Mouse (Mus musculus): Measurements from ENCODE around the gene Gm8251.
"Not testable (repeated sequence)": the region's sequence is repeated elsewhere in the genome, so short reads cannot be mapped to it uniquely, and the experiment has no call there.

Gm8251 gene

DNA sequence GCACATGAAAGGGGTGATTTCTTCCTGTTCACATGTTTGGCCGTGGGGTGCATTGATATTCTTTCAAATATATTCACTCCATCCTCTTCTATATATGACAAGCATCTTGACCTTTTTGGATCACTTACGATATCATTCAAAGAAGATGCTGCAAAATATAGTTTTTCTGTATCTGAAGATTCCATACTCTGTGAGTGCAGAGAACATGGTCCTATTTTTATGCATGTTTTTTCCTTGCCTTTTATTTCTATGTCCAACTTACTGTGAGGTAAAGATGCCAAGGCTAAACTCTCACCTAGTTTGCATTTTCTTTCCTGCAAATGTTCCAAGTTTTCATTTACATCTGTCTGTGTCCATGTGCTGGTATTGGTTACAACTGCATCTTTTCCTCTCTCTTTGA, at the start of gene Gm8251:
TSS of gene Gm8251 (minus strand) at position 101 of the 400 bp plus-strand sequence.
- no peak for DNase-seq (ENCODE audit: low spot score in 2 of 2)

DNA sequence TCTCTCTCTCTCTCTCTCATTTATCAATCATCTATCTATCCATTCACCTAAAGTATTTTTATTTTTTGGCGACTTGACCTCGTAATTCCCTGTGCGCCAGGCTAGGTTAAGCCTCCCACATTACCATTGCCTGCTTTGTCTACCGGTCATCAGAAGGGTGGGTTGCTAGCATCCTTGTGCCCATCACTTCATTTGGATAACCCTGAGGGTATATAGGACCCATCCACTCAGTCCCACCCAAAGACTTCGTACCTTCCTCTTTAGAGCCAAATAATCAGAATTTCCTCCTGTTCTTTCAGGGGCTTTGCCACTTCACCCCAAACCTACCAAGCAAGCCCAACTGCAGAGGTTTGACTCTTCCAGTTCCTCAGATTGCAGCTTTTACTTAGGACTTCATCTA, 41.2 kb upstream of the Gm8251 start:
- DNase-seq (ENCODE audit: low spot score in 2 of 2), result no peak

DNA sequence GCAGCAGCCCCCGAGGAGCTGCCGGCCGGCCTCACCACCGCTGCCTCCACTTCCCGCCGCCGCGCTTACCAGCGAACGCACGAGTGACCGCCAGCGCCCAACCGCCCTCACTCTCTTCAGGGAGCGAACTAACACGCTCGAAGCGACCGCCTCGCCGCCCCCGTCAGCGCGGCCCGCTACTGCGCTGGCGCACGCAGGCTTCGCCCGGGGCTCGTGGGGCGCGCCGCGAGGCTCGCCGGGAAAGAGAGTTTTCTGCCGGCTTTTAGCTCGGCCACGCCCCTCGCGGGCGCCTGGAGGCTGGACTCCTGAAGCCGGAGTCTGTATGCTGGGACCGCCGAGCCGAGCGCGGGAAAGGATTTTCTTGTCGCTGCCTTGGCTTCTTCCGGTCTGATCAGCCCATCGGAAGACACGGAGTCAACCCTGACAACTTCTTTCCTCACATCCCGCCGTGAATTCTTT, 40.6 kb upstream of the Gm8251 start, which contains the start of gene Tex30:
TSS of gene Tex30 (minus strand) at position 183 of the 459 bp plus-strand sequence.
- peak; percentile 88 to 93 for DNase-seq (ENCODE audit: low spot score in 2 of 2)

DNA sequence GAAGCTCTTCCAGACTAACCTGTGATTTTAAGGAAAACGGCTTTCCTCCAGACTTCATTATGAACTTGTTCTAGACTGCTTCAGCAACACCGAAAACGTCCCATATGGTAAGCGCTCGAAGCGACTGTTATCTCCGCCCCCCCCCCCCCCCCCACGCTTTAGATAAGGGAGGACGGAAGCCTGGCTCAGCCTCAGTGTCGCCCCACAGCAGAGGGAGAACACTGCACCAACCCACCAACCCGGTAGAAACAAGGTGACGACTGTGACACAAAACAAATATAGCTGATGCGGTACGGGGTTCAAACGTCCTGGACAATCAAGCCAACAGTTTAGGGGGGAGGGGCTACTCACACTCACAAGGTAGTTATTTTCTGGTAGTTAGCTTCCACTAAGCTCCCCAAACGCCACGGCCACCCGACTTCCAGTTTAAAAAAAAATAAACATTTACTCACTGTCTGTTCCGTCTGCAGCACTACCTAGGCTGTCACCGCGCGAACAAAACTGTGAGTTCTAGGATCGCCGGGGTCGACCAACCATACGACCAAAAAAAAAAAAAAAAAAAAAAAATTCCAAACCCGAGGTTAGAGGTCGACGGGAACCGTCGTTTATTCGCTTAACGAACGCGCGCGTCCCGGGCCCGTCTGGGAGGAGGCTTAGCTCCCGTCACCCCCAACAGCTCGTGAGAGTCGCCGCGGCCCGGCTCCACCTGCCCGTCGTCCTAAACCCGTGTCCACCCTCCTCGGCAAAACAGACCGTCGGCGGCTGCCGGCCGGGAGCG, 39.9 kb upstream of the Gm8251 start:
- DNase-seq (ENCODE audit: low spot score in 2 of 2), result peak in 1 of 2 experiments; percentile 17

DNA sequence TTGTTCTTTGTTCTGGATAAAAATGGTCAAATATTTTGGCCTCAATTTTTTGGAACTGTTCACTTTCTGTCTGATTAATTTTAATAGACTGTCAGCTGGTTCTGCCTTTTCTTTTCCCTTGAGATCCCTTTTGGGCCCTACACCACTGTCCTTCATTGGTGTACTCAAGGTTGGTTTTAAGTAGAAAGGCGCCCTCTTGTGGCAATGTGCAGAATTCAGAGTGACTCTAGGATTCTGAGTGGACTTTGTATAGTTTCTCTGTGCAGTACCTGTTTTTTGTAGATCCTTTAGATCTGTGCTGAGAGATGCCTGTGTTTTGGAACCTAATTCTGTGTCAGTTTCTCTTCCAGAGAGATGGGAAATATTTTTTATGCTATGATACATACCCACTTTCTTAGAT, 2.9 kb upstream of the Gm8251 start:
- peak in 1 of 2 experiments; percentile 13 for DNase-seq (ENCODE audit: low spot score in 2 of 2)

DNA sequence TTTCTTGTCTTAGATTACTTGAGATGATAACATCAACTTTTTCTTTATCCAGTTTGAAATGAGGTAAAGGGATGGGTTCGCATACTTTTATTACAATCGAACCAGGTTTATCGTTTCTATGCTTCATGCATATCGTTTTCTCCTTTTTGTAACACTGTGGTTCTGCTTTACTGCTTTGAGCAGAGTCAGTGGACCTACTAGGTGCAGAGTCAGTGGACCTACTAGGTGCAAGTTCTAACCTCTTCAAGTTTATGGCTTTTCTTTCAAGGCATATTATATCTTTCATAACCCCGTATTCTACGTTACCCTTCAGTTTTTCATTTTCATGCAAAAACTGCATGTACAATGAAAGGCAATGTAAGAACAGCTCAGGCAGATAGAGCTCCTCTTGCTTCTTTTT, 1.7 kb upstream of the Gm8251 start:
- DNase-seq (ENCODE audit: low spot score in 2 of 2), result no peak

DNA sequence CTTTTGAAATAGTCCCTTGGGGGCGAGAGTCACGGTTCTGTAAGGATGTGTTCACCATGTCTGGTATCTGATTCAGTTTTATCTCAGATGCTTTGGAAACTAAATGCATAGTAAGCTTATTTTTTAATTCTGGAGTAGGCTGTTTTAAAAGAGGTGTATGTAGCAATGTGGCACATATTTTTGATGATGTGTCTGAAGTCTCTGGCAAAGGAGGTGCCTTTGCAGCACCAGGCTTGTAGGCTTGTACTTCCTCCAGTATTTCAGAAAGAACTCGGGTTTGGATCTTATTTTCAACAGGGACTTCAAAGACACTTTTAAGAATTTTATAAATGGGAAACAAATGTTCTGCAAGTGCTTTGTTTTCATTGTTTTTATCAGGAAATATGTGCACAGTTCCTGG, 3.9 kb downstream of the Gm8251 start:
- DNase-seq (ENCODE audit: low spot score in 2 of 2), result no peak

DNA sequence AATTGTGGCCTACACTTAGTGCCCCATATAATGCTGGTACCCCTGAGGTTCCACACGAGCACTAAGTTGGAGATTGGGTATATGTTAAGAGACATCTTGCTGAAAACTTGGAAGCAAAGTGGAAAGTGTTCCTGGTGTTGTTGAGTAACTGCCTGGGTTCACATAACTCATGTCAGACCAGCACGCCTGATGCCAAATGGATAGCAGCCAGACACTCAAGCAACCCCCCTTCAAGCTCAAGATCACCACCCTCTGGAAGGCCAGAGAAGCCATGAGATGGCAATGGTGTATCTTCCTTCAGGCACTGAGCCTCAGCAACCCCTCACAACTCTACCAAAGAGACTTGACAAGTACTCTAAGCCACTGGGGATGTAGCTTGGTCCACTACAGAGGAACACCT, 15.2 kb downstream of the Gm8251 start:
- no peak for DNase-seq (ENCODE audit: low spot score in 2 of 2)

DNA sequence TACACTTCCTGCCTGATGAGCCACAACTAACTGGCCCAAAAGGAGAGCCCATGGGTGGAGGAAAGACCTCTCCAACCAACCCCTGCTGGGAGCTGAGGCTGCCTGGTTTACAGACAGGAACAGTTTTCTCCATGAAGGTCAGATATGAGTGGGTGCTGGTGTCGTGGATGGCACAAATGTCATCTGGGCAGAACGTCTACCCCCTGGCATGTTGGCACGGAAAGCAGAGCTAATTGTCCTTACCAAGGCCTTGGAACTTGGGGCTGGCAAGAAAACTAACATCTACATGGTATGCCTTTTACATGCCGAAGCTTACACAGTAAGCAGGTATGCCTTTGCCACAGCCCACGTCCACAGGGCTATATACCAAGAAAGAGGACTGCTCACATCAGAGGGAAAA, 16.0 kb downstream of the Gm8251 start:
- not testable (repeated sequence) for DNase-seq (ENCODE audit: low spot score in 2 of 2)

DNA sequence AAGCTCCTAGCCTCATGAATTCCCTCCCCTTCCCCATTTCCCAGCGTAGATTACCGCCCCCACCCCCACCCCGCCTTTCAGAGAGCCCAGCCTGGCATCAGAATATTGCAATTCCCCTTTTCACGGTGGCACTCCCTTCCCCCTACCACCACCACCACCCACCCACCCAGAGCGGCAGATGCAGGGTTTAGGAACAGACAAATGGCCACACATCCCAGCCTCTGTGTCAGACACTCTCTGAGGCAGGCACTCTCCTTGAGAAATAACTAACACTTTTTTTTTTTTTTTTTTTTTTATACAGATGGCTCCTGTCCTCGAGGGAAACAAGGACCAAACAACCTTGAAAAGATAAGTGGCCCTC, 19.2 kb downstream of the Gm8251 start:
- DNase-seq (ENCODE audit: low spot score in 2 of 2), result no peak

DNA sequence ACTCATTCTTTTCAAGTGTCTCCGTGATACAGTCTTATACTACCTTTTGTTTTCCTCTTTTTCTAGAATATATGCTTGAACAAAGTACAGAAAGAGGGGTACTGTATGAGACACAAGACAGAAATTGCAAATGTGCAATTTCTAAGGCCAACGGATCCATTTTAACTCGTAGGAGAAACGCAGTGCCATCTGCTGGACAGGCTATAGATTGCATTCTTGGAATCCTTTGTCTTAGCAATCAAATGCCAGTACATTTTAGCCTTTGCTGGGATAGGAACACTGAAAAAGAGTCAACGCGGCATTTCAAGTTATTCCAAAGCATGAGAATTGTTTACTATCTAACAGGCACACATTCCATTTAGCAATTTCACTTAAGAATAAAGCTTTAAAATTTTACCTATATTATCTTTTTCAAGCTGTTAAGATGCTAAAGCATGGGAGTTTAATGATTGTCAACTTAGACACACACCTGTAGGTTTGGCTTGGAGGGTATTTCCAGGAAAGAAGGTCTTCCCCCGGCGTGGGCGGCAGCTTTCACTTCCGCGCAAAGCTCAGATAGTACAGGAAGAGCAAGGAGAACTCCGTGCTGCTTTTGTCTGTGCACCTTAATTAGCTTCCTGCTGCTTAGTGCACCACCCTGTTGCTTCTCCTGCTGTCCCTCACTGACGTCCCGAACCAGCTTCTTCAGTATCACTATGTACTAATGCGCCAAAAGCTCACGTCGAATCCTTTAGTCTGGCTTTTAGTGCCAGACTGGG, 19.8 kb downstream of the Gm8251 start:
- peak in 1 of 2 experiments; percentile 59 for DNase-seq (ENCODE audit: low spot score in 2 of 2)

DNA sequence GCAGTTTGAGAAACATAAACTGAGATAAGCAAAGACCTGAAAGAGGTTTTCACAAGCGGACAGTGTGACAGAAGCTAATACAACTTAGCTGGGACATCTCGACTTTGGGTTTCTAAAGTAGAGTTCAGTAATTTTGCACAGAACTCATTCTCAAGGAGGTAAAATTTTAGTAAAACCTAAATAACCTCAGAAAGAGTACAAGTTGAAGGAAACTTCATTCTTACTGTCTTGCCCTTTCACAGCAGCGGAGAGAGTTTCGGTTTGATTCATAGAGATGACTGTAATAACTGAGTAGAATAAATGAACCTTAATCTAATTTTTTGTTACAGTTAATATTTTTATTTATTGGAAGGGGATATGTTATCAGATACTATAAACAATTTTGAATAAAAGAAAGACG, 28.8 kb downstream of the Gm8251 start:
- no peak for DNase-seq (ENCODE audit: low spot score in 2 of 2)

DNA sequence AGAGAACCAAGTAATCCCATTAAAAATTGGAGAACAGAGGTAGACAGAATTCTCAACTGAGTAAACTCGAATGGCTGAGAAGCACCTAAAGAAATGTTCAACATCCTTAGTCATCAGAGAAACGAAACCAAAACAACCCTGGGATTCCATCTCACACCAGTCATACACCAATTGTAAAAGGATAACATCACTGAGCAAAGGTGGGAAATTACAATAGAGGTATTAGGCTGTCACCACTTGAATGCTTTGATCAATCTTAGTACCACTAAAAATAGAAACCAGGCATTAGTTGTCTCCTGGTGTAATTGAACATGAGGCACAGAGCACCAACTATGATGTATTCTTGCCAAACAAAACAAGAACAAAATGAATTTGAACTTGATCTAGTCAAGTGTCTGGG, 29.5 kb downstream of the Gm8251 start:
- no peak for DNase-seq (ENCODE audit: low spot score in 2 of 2)

DNA sequence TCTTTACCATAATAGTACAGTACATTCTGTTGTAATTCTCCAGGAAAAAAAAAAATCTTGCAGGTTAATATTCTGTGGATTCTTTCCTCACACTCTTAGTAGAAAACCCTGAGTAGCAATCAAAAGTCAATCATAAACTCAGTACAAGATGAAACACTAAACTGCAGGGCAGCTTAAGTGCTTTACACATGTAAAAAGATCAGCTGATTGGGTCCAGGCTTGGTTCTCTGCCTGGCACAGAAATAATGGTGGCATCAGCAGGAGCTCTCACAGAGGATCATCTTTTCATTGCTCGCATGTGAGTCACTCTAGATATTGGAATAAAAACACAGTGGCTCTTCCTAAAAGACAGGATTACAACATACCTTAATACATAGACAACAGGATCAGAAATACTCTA, 34.1 kb downstream of the Gm8251 start:
- no peak for DNase-seq (ENCODE audit: low spot score in 2 of 2)

DNA sequence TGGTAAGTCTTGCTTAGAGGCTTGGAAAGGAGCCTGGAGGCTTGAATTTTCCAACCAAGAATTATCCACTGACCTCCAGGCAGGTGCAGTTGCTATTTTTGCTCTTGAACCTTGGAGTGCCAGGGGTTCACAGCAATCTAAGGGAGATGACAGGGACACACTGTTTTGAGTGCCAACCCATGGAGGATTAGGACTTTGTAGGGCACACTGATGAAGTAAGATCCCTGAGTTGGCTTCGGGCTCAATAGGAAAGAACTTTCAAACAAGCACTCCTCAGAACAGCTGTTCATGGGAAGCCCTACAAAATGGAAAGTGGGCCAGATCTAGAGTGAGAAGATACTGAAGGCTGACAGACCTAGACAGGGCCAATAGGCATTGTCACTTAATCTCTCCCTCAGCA, 39.1 kb downstream of the Gm8251 start:
- DNase-seq (ENCODE audit: low spot score in 2 of 2), result no peak

DNA sequence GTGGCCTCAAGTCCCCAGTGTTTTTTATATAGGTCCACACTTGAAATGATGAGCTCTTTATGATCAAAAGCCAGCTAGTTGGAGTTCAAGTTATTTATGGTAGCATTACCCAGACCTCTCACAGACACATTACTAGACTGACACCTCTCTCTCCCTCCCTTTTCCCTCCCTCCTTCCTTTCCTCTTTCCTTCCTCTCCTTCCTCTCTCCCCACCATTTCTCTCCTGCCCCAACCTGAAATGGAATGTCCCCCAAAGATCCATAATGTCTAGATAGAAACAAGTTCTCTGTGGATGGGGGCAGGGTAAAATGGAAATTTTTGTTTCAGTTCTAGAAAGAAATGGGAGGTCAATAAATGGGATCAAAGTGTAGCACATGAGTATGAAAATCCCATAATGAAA, 41.8 kb downstream of the Gm8251 start, which contains the start of gene Mettl21c:
TSS of gene Mettl21c (minus strand) at position 101 of the 400 bp plus-strand sequence.
- no peak for DNase-seq (ENCODE audit: low spot score in 2 of 2)

DNA sequence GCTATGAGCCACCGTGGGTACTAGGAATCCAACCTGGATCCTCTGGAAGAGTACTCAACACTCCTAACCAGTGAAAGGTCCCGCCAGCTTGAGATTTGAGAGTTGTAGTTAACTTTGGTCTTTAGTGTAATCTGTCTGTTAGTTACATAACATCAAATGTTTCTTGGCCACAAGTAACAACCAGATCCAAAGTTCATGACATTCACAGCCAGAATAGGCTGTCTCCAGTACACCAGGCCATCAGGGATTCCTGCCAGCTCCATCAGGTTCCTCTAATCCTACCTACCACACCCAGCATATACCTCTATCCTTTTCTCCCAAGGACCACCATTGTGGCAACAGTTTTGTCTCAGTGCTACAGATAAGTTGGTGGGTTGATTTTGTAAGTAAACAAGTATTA, 46.2 kb downstream of the Gm8251 start:
- DNase-seq (ENCODE audit: low spot score in 2 of 2), result no peak
